Mouse (Mus musculus) testis, adult 2 months (tissue): ENCODE data around the gene Mkrn2.

ENCODE experiments used
- CTCF ChIP-seq: fragments of 200-500 bp; IDR thresholded peaks from 2 replicates; pipeline ENCODE4 v1.5.1; 2012; ENCODE audit warnings: low read depth, mild to moderate bottlenecking, inconsistent platforms, low read length, moderate library complexity; ENCODE audit not compliant: control insufficient read depth, insufficient read depth, insufficient replicate concordance
- POLR2A ChIP-seq: fragments of 200-500 bp; IDR thresholded peaks from 2 replicates; pipeline ENCODE4 v1.6.1; 2012; ENCODE audit warnings: low read depth, mild to moderate bottlenecking, inconsistent platforms, low read length, moderate library complexity; ENCODE audit not compliant: control insufficient read depth

- TF ChIP-seq POLR2A (no peak), CTCF (no peak)
These were observed 64.9 kb downstream of the Mkrn2 start for GRCm38 (mm10) chr6:115666641-115667040.
